Mouse (Mus musculus) adrenal gland, postnatal 10 days (tissue): ENCODE measurements around the gene Ggcx. TPM values are rescaled to one million over a fixed set of nuclear protein-coding genes. Genes with fewer than 3 reads are reported as not detected.
"Not testable (repeated sequence)": the region's sequence is repeated elsewhere in the genome, so short reads cannot be mapped to it uniquely, and the experiment has no call there.

Experiments used
- DNase-seq: peaks from one replicate; pipeline ENCODE4 v3.0.0; 2021; ENCODE audit warnings: mixed read lengths
- total RNA-seq, 2 experiments: library from RNA; stranded (reverse); gene quantifications; 2 replicates each; pipeline ENCODE4 v1.2.3; 2021

Ggcx gene
- total RNA-seq, 2 experiments from 2014 or later, result 42.4 to 42.7 TPM

DNA sequence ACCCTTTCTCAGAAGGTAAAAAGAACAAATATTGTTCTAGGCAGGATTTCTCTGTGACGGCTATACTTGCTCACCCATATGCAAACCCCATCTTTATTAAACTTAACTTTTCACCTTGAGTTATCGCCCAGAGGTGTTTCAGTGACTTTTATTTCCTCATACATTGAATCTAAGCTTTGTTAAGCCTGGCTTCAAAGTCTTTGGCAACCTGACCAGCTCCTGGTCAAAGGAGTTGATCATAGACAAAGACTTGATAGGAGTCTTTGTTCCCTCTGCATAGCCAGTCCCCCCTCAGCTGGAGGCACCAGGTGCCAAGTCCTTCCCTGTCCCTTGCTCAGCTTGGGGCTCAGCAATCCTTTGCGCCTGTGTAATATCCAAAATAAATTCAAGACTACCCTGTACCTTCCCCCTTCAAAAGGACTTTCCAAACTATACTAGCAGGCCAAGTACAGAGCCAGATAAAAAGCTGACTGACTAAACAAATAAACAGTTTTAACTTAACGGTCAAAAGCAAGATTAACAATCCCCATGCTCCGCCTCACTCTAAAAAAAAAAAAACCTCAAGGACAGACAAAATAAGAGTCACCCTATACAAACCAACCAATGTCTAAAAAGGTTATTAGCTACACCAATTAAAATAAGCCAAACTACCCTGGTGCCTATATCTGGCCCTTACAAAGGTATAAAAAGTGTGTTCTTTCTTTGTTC, 48.6 kb downstream of the Ggcx start:
- DNase-seq, result not testable (repeated sequence)

DNA sequence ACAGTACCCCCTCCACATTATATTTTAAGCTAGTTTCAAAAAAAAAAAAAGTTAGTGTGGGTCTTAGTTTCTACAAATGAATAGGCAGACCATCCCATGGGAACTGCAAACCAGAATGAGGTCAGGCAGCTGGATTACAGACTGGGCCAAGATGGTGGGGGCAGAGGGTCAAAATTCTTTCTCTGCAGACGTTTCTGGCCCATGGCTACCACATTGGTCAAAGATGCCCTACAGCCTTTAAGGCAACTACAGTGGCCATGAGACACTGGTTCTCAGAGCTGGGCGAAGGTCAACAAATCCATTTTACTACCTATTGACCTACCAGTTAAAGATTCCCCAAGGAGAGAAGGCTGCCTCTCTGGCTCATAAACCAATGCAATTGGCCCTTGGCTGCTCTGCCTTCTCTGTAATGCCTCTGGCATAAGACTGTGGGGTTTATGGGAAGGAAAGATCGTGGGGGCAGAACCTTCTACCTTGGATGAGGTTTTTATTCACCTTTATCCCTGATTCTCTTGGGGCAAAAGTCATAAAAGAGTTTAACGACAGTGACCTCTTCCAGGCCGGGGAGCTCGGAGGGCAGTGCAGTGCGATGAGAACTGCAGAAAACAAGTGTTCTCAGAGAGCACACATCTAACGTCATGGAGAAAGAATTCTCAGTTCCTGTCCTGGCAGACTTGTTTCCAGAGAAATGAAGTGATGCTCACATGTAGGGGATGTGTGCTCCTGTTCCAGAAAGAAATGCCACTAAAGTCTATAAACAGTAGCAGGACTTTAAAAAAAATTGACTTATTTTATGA, 51.5 kb downstream of the Ggcx start:
- no peak for DNase-seq

DNA sequence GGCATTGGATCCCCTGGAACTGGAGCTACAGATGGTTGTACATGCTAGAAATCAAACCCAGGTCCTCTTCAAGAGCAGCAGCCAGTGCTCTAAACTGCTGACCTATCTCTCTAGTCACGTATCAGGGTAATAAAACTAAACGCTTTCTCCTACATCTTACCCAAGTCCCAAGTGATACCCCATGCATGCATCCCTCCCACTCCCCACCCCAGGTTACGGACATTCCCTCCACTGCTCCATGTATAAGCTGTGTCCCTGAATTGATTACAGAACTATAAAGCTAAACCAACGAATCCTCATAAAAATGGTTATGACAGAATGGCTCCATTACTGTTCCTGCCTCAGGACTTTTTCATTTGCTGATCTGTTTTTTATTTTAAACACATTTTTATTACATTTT, 52.1 kb downstream of the Ggcx start:
- DNase-seq, result no peak

DNA sequence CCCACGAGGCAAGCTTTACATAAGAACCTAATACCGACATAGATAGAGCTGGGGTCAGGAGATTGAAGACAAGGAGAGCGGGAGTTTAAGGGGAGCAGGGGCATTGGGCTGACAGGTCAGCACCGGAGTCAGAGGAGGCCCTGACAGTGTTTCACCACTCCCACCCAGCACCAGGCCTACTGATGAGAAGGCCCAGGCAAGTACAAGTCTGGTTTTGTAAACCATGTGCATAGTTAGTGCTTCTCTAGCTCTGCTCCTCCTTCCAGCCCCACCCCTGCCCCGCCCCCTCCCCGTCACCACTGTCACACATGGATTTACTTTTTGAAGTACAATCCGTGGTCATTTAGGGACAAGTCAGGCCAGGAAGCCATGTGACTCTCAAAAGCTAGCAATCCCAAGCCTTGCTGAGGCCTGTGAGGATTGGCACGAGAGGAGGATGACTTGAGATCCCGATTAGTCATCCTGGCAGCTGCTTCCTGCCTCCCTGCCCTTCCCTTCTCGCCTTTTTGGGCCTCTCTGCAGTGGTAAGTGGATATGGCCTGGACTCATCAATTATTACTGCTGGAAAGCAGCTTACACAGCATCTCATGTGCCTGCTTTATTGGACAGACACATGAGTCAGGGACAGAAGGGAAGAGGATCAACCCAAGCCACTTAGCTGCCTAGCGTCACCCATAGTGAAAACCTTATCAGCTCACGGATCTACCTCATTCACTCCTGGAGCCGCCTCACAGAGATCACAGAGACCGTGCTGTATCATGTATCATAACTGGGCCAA, 59.3 kb downstream of the Ggcx start:
- peak; percentile 68 for DNase-seq

DNA sequence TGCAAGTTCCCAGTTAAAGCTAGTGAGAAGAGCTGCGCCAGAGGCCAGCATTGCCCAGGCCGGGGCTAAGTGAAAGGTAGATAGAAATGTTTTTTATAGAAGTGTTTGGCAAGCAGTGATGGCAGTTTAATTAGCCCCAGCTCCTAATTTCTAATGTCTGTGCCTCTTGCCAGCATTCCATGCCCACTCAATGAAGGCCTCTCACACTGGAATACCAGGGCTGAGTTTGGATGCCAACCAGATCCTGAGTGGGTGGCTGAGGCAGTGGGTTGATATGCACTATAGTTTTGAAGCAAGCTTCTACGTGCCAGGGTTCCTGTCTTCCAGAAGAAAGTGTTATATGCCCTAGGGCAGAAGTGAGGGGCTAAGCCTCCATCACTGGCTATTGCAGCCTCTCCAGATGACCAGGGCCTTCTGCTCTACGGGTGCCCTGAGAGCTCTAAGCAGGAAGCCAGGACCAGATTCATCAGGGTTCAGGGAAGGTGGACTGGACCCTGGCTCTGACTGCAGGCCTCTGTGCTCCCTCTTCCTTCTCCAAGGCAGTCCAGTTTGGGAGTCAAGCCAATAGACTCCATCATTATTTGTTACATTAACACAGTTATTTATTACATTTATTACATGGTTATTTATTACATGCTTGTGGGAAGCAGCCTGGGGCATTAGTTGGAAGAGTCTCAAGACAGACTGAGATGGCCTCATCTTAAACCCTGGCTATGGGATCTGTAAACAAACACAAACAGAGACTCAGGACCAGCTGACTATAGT, 61.3 kb downstream of the Ggcx start:
- DNase-seq, result no peak

DNA sequence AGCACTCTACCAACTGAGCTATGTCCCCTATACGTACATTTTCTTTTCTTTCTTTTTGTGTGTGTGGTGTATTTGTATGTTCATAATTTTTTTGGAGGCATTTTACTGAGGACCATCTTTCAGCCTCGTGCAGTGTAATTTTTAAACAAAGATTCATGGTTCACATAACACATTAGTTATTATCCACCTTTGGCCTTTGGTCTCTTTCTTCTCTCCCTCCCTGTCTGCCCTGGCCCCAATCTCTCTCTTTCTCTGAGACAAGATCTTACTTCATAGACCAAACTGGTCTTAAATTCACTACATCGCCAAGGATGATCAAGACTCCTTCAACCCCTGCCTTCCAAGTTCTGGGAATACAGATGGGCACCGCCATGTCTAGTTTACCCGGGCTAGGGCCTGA, 62.7 kb downstream of the Ggcx start:
- no peak for DNase-seq

DNA sequence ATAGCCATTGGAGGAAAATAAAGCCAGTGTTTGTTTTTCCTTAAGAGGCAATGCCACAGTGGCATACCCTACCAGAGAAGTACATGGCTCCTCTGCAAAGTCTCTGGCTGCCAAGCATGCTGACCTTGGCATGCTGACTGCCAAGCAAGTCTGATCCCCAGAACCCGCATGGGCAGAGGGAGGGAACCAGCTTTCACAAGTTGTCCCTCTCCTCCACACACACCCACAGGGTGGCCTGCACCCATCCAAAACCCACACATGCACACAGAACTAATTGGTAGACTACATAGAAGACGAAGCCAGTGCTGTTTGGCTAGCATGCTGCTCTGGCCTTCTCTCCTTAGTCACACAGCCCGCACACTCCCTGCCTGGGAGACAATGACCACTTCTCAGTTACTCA, 63.5 kb downstream of the Ggcx start:
- peak; percentile 66 for DNase-seq

DNA sequence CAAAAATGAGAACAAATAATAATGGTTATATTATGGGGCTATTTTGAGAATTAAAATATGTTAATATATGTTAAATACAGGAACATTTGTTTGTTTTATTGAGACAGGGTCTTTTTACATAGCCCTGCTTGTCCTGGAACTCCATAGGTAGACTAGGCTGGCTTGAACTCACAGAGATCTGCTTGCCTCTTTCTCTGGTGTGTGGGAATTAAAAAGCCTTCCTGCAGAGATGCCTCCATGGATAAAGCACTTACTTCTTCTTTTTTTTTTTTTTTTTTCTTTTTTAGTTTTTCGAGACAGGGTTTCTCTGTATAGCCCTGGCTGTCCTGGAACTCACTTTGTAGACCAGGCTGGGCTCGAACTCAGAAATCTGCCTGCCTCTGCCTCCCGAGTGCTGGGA, 64.6 kb downstream of the Ggcx start:
- not testable (repeated sequence) for DNase-seq

DNA sequence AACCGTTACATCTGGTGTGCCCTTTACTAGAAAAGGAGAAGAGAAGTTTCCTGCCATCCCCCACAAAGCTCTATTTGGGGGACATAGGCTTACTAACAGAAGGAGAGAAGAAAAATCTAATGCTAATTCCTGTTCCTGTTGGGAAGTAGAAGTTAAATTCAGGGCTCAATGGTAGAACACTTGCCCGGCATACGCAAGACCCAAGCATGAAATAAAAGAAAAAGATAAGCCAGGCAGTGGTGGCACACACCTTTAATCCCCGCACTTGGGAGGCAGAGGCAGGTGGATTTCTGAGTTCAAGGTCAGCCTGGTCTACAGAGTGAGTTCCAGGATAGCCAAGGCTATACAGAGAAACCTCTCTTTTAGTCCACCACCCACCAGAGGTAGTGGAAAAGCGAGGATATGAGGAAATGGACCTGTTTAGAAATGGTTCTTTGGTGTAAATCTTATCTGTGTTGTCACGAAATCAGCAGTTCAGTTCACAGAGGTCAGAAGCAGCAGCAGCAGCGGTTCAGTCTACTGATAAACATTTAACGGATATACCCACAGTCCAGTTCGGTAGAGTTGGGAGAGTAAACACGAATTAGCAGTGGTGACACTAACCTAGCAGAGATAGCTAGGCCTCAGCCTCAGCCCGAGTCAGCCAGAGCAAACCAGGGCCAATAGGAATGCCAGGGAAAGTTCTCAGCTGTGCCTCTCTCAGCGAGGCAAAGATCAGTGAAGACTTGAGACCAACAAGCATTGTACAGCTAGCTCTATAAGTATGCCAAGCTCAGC, 65.7 kb downstream of the Ggcx start:
- no peak for DNase-seq

DNA sequence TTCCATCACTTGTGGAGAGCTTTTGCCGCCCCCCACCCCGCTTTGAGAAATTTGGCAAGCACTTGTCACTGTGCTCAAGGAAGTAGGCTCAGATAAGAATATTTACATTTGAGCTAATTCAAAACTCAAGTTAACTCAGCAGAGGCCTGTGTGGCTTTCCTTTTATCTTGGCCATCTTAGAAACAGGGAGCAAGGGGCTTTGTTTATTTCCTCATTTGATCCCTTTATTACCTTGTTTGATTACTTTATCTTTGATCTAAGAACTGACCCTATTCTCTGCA, 66.3 kb downstream of the Ggcx start:
- DNase-seq, result no peak

Other genes starting within 250 kb of the Ggcx start
- gene Atoh8, start 178.7 kb upstream of the Ggcx start, total RNA-seq, result 1 to 10 TPM; 7.0 to 7.9 TPM
- under 1 TPM in 1 of 2 experiments, not detected in 1; 0.24 TPM for gene Sftpb, start 109.7 kb upstream of the Ggcx start, total RNA-seq
- gene Usp39, start 69.1 kb upstream of the Ggcx start, total RNA-seq, result 10 to 100 TPM; 28.4 to 29.3 TPM
- gene 0610030E20Rik, start 67.0 kb upstream of the Ggcx start, total RNA-seq, result 10 to 100 TPM; 26.6 to 29.5 TPM
- 10 to 100 TPM; 27.8 to 27.9 TPM for gene Tmem150a, start 58.9 kb upstream of the Ggcx start, total RNA-seq
- gene Rnf181, start 47.4 kb upstream of the Ggcx start, total RNA-seq, result 100 to 1,000 TPM; 176 to 188 TPM
- gene Vamp5, start 33.8 kb upstream of the Ggcx start, total RNA-seq, result 10 to 100 TPM; 25.2 to 46.6 TPM
- 100 to 1,000 TPM; 109 to 123 TPM for gene Vamp8, start 23.6 kb upstream of the Ggcx start, total RNA-seq
- 100 to 1,000 TPM; 225 to 245 TPM for gene Mat2a, start 25.2 kb downstream of the Ggcx start, total RNA-seq
- under 1 TPM; 0.27 to 0.48 TPM for gene Sh2d6, start 107.4 kb downstream of the Ggcx start, total RNA-seq
- 10 to 100 TPM; 28.1 to 33.5 TPM for gene Capg, start 130.1 kb downstream of the Ggcx start, total RNA-seq
- gene Elmod3, start 184.1 kb downstream of the Ggcx start, total RNA-seq, result 10 to 100 TPM; 13.3 to 15.8 TPM
- 100 to 1,000 TPM; 359 to 375 TPM for gene Retsat, start 184.2 kb downstream of the Ggcx start, total RNA-seq
- gene Tgoln1, start 202.7 kb downstream of the Ggcx start, total RNA-seq, result 100 to 1,000 TPM in 1 of 2 experiments, 10 to 100 TPM in 1; 92.7 to 121 TPM